ENCODE assay signal across 25 mouse cellular contexts in the genomic region with DNA sequence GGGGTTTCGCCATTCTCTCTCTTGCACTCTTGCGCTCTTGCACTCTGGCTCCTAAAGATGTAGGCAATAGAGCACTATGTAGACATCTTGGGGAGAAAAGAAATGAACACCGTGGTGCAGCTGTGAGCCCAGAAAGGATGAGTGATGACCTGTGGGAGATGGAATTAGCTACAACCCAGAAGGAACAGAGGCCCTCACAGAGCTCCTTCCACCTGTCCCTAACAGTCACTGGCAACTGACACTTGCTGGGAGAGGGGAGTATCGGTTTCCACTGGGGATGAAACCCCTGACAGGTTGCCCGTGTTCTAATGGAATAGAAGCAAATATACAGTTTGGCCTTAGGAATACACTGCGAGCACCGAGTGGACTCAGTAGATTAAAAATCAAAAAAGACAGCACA.
"Had no signal": no experiment of that assay in that cellular context is flagged by ENCODE, and none has a peak within 500 bp of the region (broad histone marks: within the 10 kb centered on the region; RNA-seq: fewer than 3 reads in every experiment).

No protein-coding gene starts in this region.

- DNase-seq: gastrocnemius, postnatal 14 days; gastrocnemius, postnatal 36 days; heart, adult 11 months; heart, adult 2 months; heart, postnatal 14 days; heart, postnatal 36 days; kidney, adult 18-20 months; kidney, adult 8-10 months; kidney, postnatal 10 days; kidney, postnatal 25 days; kidney, postnatal 4 days; liver; liver, embryonic 13.5 days had no signal

- H3K36me3 ChIP-seq: liver, embryonic 13.5 days had no signal

- H3K4me2 ChIP-seq: heart, embryonic 11.5 days; heart, embryonic 13.5 days; heart, embryonic 15.5 days; hindbrain, embryonic 13.5 days; hindbrain, embryonic 15.5 days; intestine, embryonic 15.5 days; limb, embryonic 13.5 days; liver, embryonic 11.5 days; liver, embryonic 13.5 days had no signal

- H3K27me3 ChIP-seq: heart, embryonic 13.5 days; heart, embryonic 15.5 days; hindbrain, embryonic 13.5 days; hindbrain, embryonic 15.5 days; intestine, embryonic 15.5 days; limb, embryonic 13.5 days; liver, embryonic 13.5 days had no signal

- H3K4me1 ChIP-seq: heart, embryonic 15.5 days; hindbrain, embryonic 13.5 days; intestine, embryonic 15.5 days; limb, embryonic 13.5 days; liver, embryonic 13.5 days had no signal

- H3K9ac ChIP-seq: heart, embryonic 13.5 days; heart, embryonic 15.5 days; hindbrain, embryonic 13.5 days; hindbrain, embryonic 15.5 days; intestine, embryonic 15.5 days; limb, embryonic 13.5 days; liver, embryonic 13.5 days had no signal

- H3K9me3 ChIP-seq: heart, embryonic 13.5 days; heart, embryonic 15.5 days; hindbrain, embryonic 13.5 days; hindbrain, embryonic 15.5 days; intestine, embryonic 15.5 days; limb, embryonic 13.5 days; liver, embryonic 13.5 days had no signal

- H3K4me3 ChIP-seq: heart, adult 2 months; heart, embryonic 13.5 days; heart, embryonic 15.5 days; hindbrain, embryonic 13.5 days; hindbrain, embryonic 15.5 days; intestine, embryonic 15.5 days; layer of hippocampus, adult 2 months; left cerebral cortex, adult 2 months; limb, embryonic 13.5 days; liver, embryonic 13.5 days had no signal

- ATAC-seq: inflammation-experienced regulatory T-cells, adult 6 months; intestine, embryonic 15.5 days; intestine, postnatal 0 days had no signal

- H3K27ac ChIP-seq: heart, adult 2 months; heart, embryonic 13.5 days; heart, embryonic 15.5 days; hindbrain, embryonic 13.5 days; hindbrain, embryonic 15.5 days; intestine, embryonic 15.5 days; layer of hippocampus, adult 2 months; left cerebral cortex, adult 2 months; limb, embryonic 13.5 days; liver, embryonic 13.5 days had no signal
